Mouse (Mus musculus): ENCODE results near the gene Rragd. TPM values are rescaled to one million over a fixed set of nuclear protein-coding genes. Genes with fewer than 3 reads are reported as not detected.

The Rragd gene
- polyA plus RNA-seq, 1 experiment from 2014 or later = 35.8 TPM

- DNase-seq (ENCODE audit: low spot score) (no peak), ATAC-seq (ENCODE audit: low FRiP score) (no peak)
- Histone ChIP-seq H3K4me2 (replicated peaks) (no peak overlapping the region), H3K27ac (no peak overlapping the region), H3K4me1 (replicated peaks; ENCODE audit: control insufficient read depth, insufficient read depth, low read length) (no peaks in the 10 kb centered on the region), H3K27me3 (ENCODE audit: control insufficient read depth, insufficient read depth, low read length) (no peaks in the 10 kb centered on the region), H3K4me3 (replicated peaks; ENCODE audit: low read length) (no peak overlapping the region), H3K9ac (no peak overlapping the region), H3K36me3 (replicated peaks; ENCODE audit: control insufficient read depth, insufficient read depth) (peaks cover 48% of the 10 kb centered on the region), H3K9me3 (ENCODE audit: control insufficient read depth, low read length) (no peaks in the 10 kb centered on the region)
- WGBS = 93% methylated on average over 5 of the region's 5 CpGs
These were observed 69.8 kb downstream of the Rragd start for GRCm38 (mm10) chr4:33052650-33053049.

- DNase-seq (ENCODE audit: low spot score) = no peak
- Histone ChIP-seq H3K36me3 (replicated peaks; ENCODE audit: control insufficient read depth, insufficient read depth) (peaks cover 31% of the 10 kb centered on the region), H3K4me3 (replicated peaks; ENCODE audit: low read length) (no peak overlapping the region), H3K9me3 (ENCODE audit: control insufficient read depth, low read length) (no peaks in the 10 kb centered on the region), H3K27me3 (ENCODE audit: control insufficient read depth, insufficient read depth, low read length) (no peaks in the 10 kb centered on the region), H3K4me2 (replicated peaks) (no peak overlapping the region), H3K27ac (no peak overlapping the region), H3K9ac (no peak overlapping the region), H3K4me1 (replicated peaks; ENCODE audit: control insufficient read depth, insufficient read depth, low read length) (no peaks in the 10 kb centered on the region)
- no peak for ATAC-seq (ENCODE audit: low FRiP score)
These were observed 71.6 kb downstream of the Rragd start for GRCm38 (mm10) chr4:33054426-33054825.

- Histone ChIP-seq H3K9me3 (ENCODE audit: control insufficient read depth, low read length) (no peaks in the 10 kb centered on the region), H3K4me2 (replicated peaks) (no peak overlapping the region), H3K4me3 (replicated peaks; ENCODE audit: low read length) (no peak overlapping the region), H3K27ac (no peak overlapping the region), H3K9ac (no peak overlapping the region), H3K27me3 (ENCODE audit: control insufficient read depth, insufficient read depth, low read length) (no peaks in the 10 kb centered on the region), H3K4me1 (replicated peaks; ENCODE audit: control insufficient read depth, insufficient read depth, low read length) (no peaks in the 10 kb centered on the region), H3K36me3 (replicated peaks; ENCODE audit: control insufficient read depth, insufficient read depth) (peaks cover 13% of the 10 kb centered on the region)
- WGBS = 100% methylated on average over 1 of the region's 1 CpGs
- ATAC-seq (ENCODE audit: low FRiP score) = no peak
- DNase-seq (ENCODE audit: low spot score) = no peak
These were observed 73.5 kb downstream of the Rragd start for GRCm38 (mm10) chr4:33056317-33056716.

- ATAC-seq (ENCODE audit: low FRiP score) (no peak), DNase-seq (ENCODE audit: low spot score) (no peak)
- H3K4me1 ChIP-seq (replicated peaks; ENCODE audit: control insufficient read depth, insufficient read depth, low read length) = no peaks in the 10 kb centered on the region
- no peaks in the 10 kb centered on the region; the same call in 1 of the 2 replicates for H3K36me3 ChIP-seq (replicated peaks; ENCODE audit: control insufficient read depth, insufficient read depth)
- H3K27me3 ChIP-seq (ENCODE audit: control insufficient read depth, insufficient read depth, low read length) = no peaks in the 10 kb centered on the region
- no peak overlapping the region for H3K4me3 ChIP-seq (replicated peaks; ENCODE audit: low read length)
- no peak overlapping the region for H3K4me2 ChIP-seq (replicated peaks)
- no peak overlapping the region for H3K27ac ChIP-seq
- WGBS = 80% methylated on average over 11 of the region's 11 CpGs
- no peak overlapping the region for H3K9ac ChIP-seq
- no peaks in the 10 kb centered on the region for H3K9me3 ChIP-seq (ENCODE audit: control insufficient read depth, low read length)
These were observed 75.3 kb downstream of the Rragd start for GRCm38 (mm10) chr4:33057890-33058687.

GRCm38 (mm10) chr4:33061158-33061557 lies 78.3 kb downstream of the Rragd start:
- no peak overlapping the region for H3K27ac ChIP-seq
- whole genome bisulfite sequencing = 70% methylated on average over 7 of the region's 7 CpGs
- DNase-seq (ENCODE audit: low spot score) = no peak
- no peak overlapping the region for H3K9ac ChIP-seq
- no peak overlapping the region for H3K4me3 ChIP-seq (replicated peaks; ENCODE audit: low read length)
- H3K36me3 ChIP-seq (replicated peaks; ENCODE audit: control insufficient read depth, insufficient read depth) = no peaks in the 10 kb centered on the region
- no peak for ATAC-seq (ENCODE audit: low FRiP score)
- no peak overlapping the region for H3K4me2 ChIP-seq (replicated peaks)
- H3K4me1 ChIP-seq (replicated peaks; ENCODE audit: control insufficient read depth, insufficient read depth, low read length) = no peaks in the 10 kb centered on the region
- no peaks in the 10 kb centered on the region for H3K27me3 ChIP-seq (ENCODE audit: control insufficient read depth, insufficient read depth, low read length)
- no peaks in the 10 kb centered on the region for H3K9me3 ChIP-seq (ENCODE audit: control insufficient read depth, low read length)

- Histone ChIP-seq H3K4me2 (replicated peaks) (no peak within 1 kb of the TSS), H3K9me3 (ENCODE audit: control insufficient read depth, low read length) (no peaks in the 10 kb centered on the region), H3K4me3 (replicated peaks; ENCODE audit: low read length) (no peak within 1 kb of the TSS), H3K4me1 (replicated peaks; ENCODE audit: control insufficient read depth, insufficient read depth, low read length) (no peaks in the 10 kb centered on the region), H3K27ac (no peak within 1 kb of the TSS), H3K9ac (no peak within 1 kb of the TSS), H3K27me3 (ENCODE audit: control insufficient read depth, insufficient read depth, low read length) (no peaks in the 10 kb centered on the region), H3K36me3 (replicated peaks; ENCODE audit: control insufficient read depth, insufficient read depth) (no peaks in the 10 kb centered on the region)
- DNase-seq (ENCODE audit: low spot score) (no peak), ATAC-seq (ENCODE audit: low FRiP score) (no peak)
- WGBS = 90% methylated on average over 4 of the region's 4 CpGs
These were observed 80.1 kb downstream of the Rragd start, which contains the start of gene Gabrr2 for GRCm38 (mm10) chr4:33062981-33063380. TSS of gene Gabrr2 (plus strand) at chr4:33062999.

- 84% methylated on average over 6 of the region's 6 CpGs for WGBS
- Histone ChIP-seq H3K27ac (no peak overlapping the region), H3K4me1 (replicated peaks; ENCODE audit: control insufficient read depth, insufficient read depth, low read length) (no peaks in the 10 kb centered on the region), H3K9me3 (ENCODE audit: control insufficient read depth, low read length) (no peaks in the 10 kb centered on the region), H3K27me3 (ENCODE audit: control insufficient read depth, insufficient read depth, low read length) (no peaks in the 10 kb centered on the region), H3K4me2 (replicated peaks) (no peak overlapping the region), H3K4me3 (replicated peaks; ENCODE audit: low read length) (no peak overlapping the region), H3K36me3 (replicated peaks; ENCODE audit: control insufficient read depth, insufficient read depth) (no peaks in the 10 kb centered on the region), H3K9ac (no peak overlapping the region)
- ATAC-seq (ENCODE audit: low FRiP score) (no peak), DNase-seq (ENCODE audit: low spot score) (no peak)
These were observed 82.1 kb downstream of the Rragd start for GRCm38 (mm10) chr4:33064986-33065385.

- H3K27me3 ChIP-seq (ENCODE audit: control insufficient read depth, insufficient read depth, low read length) = no peaks in the 10 kb centered on the region
These were observed 83.6 kb downstream of the Rragd start for GRCm38 (mm10) chr4:33066223-33066960.

GRCm38 (mm10) chr4:33067331-33067730 lies 84.5 kb downstream of the Rragd start:
- H3K36me3 ChIP-seq (replicated peaks; ENCODE audit: control insufficient read depth, insufficient read depth) = no peaks in the 10 kb centered on the region
- DNase-seq (ENCODE audit: low spot score) = no peak
- H3K4me1 ChIP-seq (replicated peaks; ENCODE audit: control insufficient read depth, insufficient read depth, low read length) = no peaks in the 10 kb centered on the region
- no peaks in the 10 kb centered on the region for H3K9me3 ChIP-seq (ENCODE audit: control insufficient read depth, low read length)
- WGBS = 92% methylated on average over 3 of the region's 3 CpGs
- H3K9ac ChIP-seq = no peak overlapping the region
- H3K27ac ChIP-seq = no peak overlapping the region
- no peak overlapping the region for H3K4me3 ChIP-seq (replicated peaks; ENCODE audit: low read length)
- no peaks in the 10 kb centered on the region for H3K27me3 ChIP-seq (ENCODE audit: control insufficient read depth, insufficient read depth, low read length)
- no peak for ATAC-seq (ENCODE audit: low FRiP score)
- no peak overlapping the region for H3K4me2 ChIP-seq (replicated peaks)

More at GRCm38 (mm10) chr4:33066223-33066960, 83.6 kb downstream of the Rragd start:
- Histone ChIP-seq H3K27ac (no peak overlapping the region), H3K9me3 (ENCODE audit: control insufficient read depth, low read length) (no peaks in the 10 kb centered on the region), H3K4me1 (replicated peaks; ENCODE audit: control insufficient read depth, insufficient read depth, low read length) (no peaks in the 10 kb centered on the region), H3K4me3 (replicated peaks; ENCODE audit: low read length) (no peak overlapping the region), H3K36me3 (replicated peaks; ENCODE audit: control insufficient read depth, insufficient read depth) (no peaks in the 10 kb centered on the region), H3K9ac (no peak overlapping the region), H3K4me2 (replicated peaks) (no peak overlapping the region)
- 76% methylated on average over 14 of the region's 14 CpGs for WGBS
- DNase-seq (ENCODE audit: low spot score) (no peak), ATAC-seq (ENCODE audit: low FRiP score) (no peak)

Data from hindbrain, embryonic 14.5 days (tissue).